Mouse (Mus musculus): ENCODE results near the gene Man2a2. TPM values are rescaled to one million over a fixed set of nuclear protein-coding genes. Genes with fewer than 3 reads are reported as not detected.
A peak's percentile ranks its signal among the peaks of the same experiment; 100 is the strongest.

Gene Man2a2
- polyA plus RNA-seq, 1 experiment: 75.7 TPM

DNA sequence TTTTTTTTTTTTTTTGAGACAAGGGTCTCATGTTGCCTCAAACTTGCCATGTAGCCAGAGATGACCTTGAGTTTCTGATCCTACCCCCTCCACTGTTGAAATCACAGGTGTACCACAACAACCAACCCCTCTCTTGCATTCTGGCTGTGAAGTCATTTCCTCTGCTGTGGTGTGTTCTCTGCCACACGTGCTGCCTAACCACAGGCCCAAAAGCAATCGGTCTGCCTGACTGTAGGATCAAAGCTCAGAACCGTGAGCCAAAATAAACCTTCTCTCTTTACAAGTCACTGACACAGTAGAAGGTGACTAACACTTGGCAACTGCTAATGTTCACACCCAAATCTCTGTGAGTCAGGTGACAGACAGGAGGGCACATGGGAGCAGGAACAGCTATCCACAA lies 10.7 kb downstream of the Man2a2 start:
- no peak for TF ChIP-seq POLR2A (IDR thresholded peaks at IDR 0.05; ENCODE audit: borderline replicate concordance, low read depth, low read length)
- no peak for TF ChIP-seq CTCF (IDR thresholded peaks at IDR 0.05; ENCODE audit: low read depth, low read length)
- H3K4me3 ChIP-seq (ENCODE audit: insufficient read depth, low read length): no peak overlapping the region
- no peak overlapping the region for H3K27ac ChIP-seq (ENCODE audit: insufficient read depth, low read depth, low read length)
- H3K4me1 ChIP-seq (ENCODE audit: control insufficient read depth, insufficient read depth, low read length): no peaks in the 10 kb centered on the region

- H3K4me1 ChIP-seq (ENCODE audit: control insufficient read depth, insufficient read depth, low read length): peaks cover 6% of the 10 kb centered on the region
- no peak for TF ChIP-seq POLR2A (IDR thresholded peaks at IDR 0.05; ENCODE audit: borderline replicate concordance, low read depth, low read length)
- no peak for TF ChIP-seq CTCF (IDR thresholded peaks at IDR 0.05; ENCODE audit: low read depth, low read length)
- H3K4me3 ChIP-seq (ENCODE audit: insufficient read depth, low read length): no peak overlapping the region
- no peak overlapping the region for H3K27ac ChIP-seq (ENCODE audit: insufficient read depth, low read depth, low read length)
These were observed 13.1 kb downstream of the Man2a2 start for GRCm38 (mm10) chr7:80358039-80358438.

DNA sequence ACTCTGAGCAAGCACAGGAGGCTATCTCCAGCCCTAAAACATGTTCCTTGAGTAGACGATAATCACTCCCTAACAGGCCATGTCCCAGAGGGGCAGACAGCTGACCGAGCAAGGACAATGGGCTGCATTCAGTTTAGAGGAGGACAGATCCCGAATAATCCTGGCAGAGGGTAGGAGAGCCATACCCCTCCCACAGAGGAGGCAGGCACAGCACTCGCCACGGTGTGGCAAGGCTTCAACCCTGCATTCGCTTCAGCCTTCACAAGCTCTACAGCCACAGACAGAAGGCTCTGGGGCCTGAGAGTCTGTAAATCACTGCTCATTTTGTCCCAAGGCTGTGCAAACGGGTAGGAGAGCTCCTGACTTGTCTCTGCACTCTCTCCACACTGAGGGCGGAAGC lies 14.0 kb downstream of the Man2a2 start:
- Histone ChIP-seq H3K4me1 (ENCODE audit: control insufficient read depth, insufficient read depth, low read length) (peaks cover 6% of the 10 kb centered on the region), H3K4me3 (ENCODE audit: insufficient read depth, low read length) (no peak overlapping the region), H3K27ac (ENCODE audit: insufficient read depth, low read depth, low read length) (no peak overlapping the region)
- no peak for TF ChIP-seq CTCF (IDR thresholded peaks at IDR 0.05; ENCODE audit: low read depth, low read length)

- Histone ChIP-seq H3K4me1 (ENCODE audit: control insufficient read depth, insufficient read depth, low read length) (peaks cover 6% of the 10 kb centered on the region), H3K4me3 (ENCODE audit: insufficient read depth, low read length) (no peak overlapping the region), H3K27ac (ENCODE audit: insufficient read depth, low read depth, low read length) (no peak overlapping the region)
- TF ChIP-seq CTCF (IDR thresholded peaks at IDR 0.05; ENCODE audit: low read depth, low read length) (no peak), POLR2A (IDR thresholded peaks at IDR 0.05; ENCODE audit: borderline replicate concordance, low read depth, low read length) (no peak)
These were observed 14.8 kb downstream of the Man2a2 start for GRCm38 (mm10) chr7:80356351-80356750.

- Histone ChIP-seq H3K4me1 (ENCODE audit: control insufficient read depth, insufficient read depth, low read length) (peaks cover 6% of the 10 kb centered on the region), H3K27ac (ENCODE audit: insufficient read depth, low read depth, low read length) (no peak overlapping the region), H3K4me3 (ENCODE audit: insufficient read depth, low read length) (no peak overlapping the region)
- TF ChIP-seq CTCF (IDR thresholded peaks at IDR 0.05; ENCODE audit: low read depth, low read length): no peak
- TF ChIP-seq POLR2A (IDR thresholded peaks at IDR 0.05; ENCODE audit: borderline replicate concordance, low read depth, low read length): no peak
These were observed 18.3 kb downstream of the Man2a2 start for GRCm38 (mm10) chr7:80352920-80353319.

GRCm38 (mm10) chr7:80350808-80351207 lies 20.4 kb downstream of the Man2a2 start:
- Histone ChIP-seq H3K4me1 (ENCODE audit: control insufficient read depth, insufficient read depth, low read length) (peaks cover 26% of the 10 kb centered on the region), H3K27ac (ENCODE audit: insufficient read depth, low read depth, low read length) (no peak overlapping the region), H3K4me3 (ENCODE audit: insufficient read depth, low read length) (no peak overlapping the region)
- TF ChIP-seq CTCF (IDR thresholded peaks at IDR 0.05; ENCODE audit: low read depth, low read length) (no peak), POLR2A (IDR thresholded peaks at IDR 0.05; ENCODE audit: borderline replicate concordance, low read depth, low read length) (no peak)

DNA sequence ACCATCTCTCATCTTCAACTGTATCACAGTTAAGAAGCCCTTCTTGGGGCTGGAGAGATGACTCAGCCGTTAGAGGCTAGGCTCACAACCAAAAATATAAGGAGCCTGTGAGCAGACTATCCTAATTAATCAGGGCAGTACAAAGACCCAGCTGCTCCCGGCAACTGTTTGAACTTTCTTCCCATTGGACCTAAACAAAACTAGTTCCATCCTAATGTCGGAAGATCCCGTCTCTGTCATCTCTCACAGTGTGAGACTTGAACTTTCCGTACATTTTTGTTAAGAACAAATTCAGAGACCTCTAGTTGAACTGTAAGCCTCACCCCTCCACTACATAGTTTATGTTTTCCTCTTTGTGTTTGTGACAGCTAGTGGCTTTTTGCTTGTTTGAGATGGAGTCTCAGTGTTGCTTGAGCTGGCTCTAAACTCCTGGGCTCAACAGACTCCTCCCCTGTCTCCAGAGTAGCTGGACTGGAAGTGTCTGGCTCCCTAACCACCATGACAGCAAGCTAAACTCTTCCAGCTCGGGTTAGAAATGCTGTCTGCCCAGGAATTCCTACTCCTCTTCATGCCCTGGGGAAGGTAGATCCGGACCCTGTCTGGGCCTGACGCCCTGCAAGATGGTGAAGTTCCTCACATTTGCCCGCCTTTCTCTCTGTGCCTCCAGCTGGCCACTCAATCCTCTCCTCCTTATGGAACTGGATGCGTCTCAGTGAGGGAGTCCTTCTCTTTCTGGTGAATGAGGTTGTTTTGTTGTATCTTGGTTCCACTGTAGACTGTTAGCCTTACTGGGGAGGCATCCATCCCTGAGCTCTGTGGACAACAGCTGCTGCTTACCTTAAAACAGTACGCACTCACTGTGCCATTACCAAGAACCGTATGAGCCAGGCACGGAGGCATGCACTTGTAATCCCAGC lies 23.2 kb downstream of the Man2a2 start:
- H3K4me3 ChIP-seq (ENCODE audit: insufficient read depth, low read length): no peak overlapping the region
- TF ChIP-seq CTCF (IDR thresholded peaks at IDR 0.05; ENCODE audit: low read depth, low read length): no peak
- TF ChIP-seq POLR2A (IDR thresholded peaks at IDR 0.05; ENCODE audit: borderline replicate concordance, low read depth, low read length): no peak

DNA sequence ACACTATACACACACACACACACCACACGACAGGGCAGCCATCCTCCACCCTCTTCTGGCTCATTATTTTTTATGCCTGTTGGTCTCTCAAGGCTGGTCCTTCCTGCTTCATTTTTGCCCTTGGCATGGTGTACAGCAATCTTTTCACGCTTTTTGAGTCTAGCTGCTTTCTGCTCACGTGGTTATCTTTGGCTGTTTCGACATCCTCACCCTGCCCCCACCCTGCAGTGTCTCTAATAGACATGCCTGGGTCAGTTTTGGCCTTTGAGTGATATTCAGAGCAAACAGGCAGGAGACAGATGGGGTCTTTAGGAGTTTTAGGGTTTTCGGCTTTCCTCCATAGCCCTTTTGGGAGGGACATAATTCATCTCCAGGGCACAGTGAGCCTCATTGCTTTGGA lies 24.3 kb downstream of the Man2a2 start:
- TF ChIP-seq POLR2A (IDR thresholded peaks at IDR 0.05; ENCODE audit: borderline replicate concordance, low read depth, low read length) (no peak), CTCF (IDR thresholded peaks at IDR 0.05; ENCODE audit: low read depth, low read length) (no peak)
- H3K4me3 ChIP-seq (ENCODE audit: insufficient read depth, low read length): no peak overlapping the region
- H3K4me1 ChIP-seq (ENCODE audit: control insufficient read depth, insufficient read depth, low read length): peaks cover 26% of the 10 kb centered on the region
- no peak overlapping the region for H3K27ac ChIP-seq (ENCODE audit: insufficient read depth, low read depth, low read length)

More for the DNA sequence above, 23.2 kb downstream of the Man2a2 start:
- Histone ChIP-seq H3K4me1 (ENCODE audit: control insufficient read depth, insufficient read depth, low read length) (peaks cover 22% of the 10 kb centered on the region), H3K27ac (ENCODE audit: insufficient read depth, low read depth, low read length) (no peak overlapping the region)

DNA sequence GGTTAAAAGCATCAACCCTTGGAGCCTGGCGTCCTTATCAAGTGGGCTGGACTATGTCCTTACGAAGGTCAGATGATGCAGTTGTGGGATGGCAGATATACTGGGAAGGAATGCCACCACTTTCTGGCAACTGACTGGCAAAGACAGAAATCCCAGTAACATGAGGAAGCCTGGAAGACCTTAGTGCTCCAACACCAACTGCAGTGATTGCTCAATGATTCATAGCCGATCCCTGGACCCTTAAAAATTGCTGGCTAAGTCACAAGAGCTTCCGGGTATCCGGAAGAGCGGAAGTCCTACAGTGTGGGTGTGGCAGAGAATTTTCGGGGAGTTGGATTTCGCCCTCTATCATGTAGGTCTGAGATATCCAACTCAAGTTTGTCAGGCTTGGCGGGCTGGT lies 25.0 kb downstream of the Man2a2 start:
- H3K4me1 ChIP-seq (ENCODE audit: control insufficient read depth, insufficient read depth, low read length): peaks cover 26% of the 10 kb centered on the region

GRCm38 (mm10) chr7:80343270-80344018 lies 27.7 kb downstream of the Man2a2 start:
- peak overlapping the region; percentile 73 for H3K4me3 ChIP-seq (ENCODE audit: insufficient read depth, low read length)
- TF ChIP-seq CTCF (IDR thresholded peaks at IDR 0.05; ENCODE audit: low read depth, low read length) (no peak), POLR2A (IDR thresholded peaks at IDR 0.05; ENCODE audit: borderline replicate concordance, low read depth, low read length) (no peak)
- peaks cover 30% of the 10 kb centered on the region for H3K4me1 ChIP-seq (ENCODE audit: control insufficient read depth, insufficient read depth, low read length)
- H3K27ac ChIP-seq (ENCODE audit: insufficient read depth, low read depth, low read length): peak overlapping the region; percentile 22; the same call in 1 of the 2 replicates

More for the DNA sequence above, 25.0 kb downstream of the Man2a2 start:
- TF ChIP-seq POLR2A (IDR thresholded peaks at IDR 0.05; ENCODE audit: borderline replicate concordance, low read depth, low read length) (no peak), CTCF (IDR thresholded peaks at IDR 0.05; ENCODE audit: low read depth, low read length) (no peak)
- Histone ChIP-seq H3K27ac (ENCODE audit: insufficient read depth, low read depth, low read length) (no peak overlapping the region), H3K4me3 (ENCODE audit: insufficient read depth, low read length) (no peak overlapping the region)

Data from bone marrow macrophage, adult 2 months (primary cell).